Mouse (Mus musculus) lung, postnatal 0 days (tissue): ENCODE measurements at regions not wholly inside any gene's neighbourhood (a gene's known extent, or its start where the extent isn't known, plus 50 kb on each side); places are given as distances from the start of the nearest gene placed in this dataset.

Experiments used
- ATAC-seq: fragments of 200-750 bp; cut with Nextera tagmentation; 2 replicates; pipeline ENCODE4 v1.8.0; 2017; ENCODE audit warnings: moderate library complexity
- DNase-seq: peaks from one replicate; pipeline ENCODE4 v3.0.0-alpha.2; 2016; ENCODE audit warnings: low spot score
- H3K27ac ChIP-seq: fragments of 300-500 bp; sonication (generic); 2 replicates; pipeline ENCODE4 v1.5.1; 2014; ENCODE audit warnings: antibody characterized with exemption, mild to moderate bottlenecking, low read length, mixed read lengths
- H3K27me3 ChIP-seq: fragments of 300-500 bp; sonication (generic); replicated peaks from 2 replicates; pipeline ENCODE4 v1.6.1; 2014; ENCODE audit warnings: low read length, mixed read lengths; ENCODE audit not compliant: insufficient read depth
- H3K36me3 ChIP-seq: fragments of 300-500 bp; sonication (generic); 2 replicates; pipeline ENCODE4 v1.6.1; 2014; ENCODE audit warnings: low read length, mixed read lengths; ENCODE audit not compliant: insufficient read depth
- H3K4me1 ChIP-seq: fragments of 300-500 bp; sonication (generic); 2 replicates; pipeline ENCODE4 v1.6.1; 2014; ENCODE audit warnings: antibody characterized with exemption, low read depth, low read length, mixed read lengths; ENCODE audit not compliant: insufficient read depth
- H3K4me2 ChIP-seq: fragments of 300-500 bp; sonication (generic); replicated peaks from 2 replicates; pipeline ENCODE4 v1.6.1; 2014; ENCODE audit warnings: low read depth, mild to moderate bottlenecking, low read length, moderate library complexity, mixed read lengths
- H3K4me3 ChIP-seq: fragments of 300-500 bp; sonication (generic); 2 replicates; pipeline ENCODE4 v1.5.1; 2014; ENCODE audit warnings: low read depth, low read length
- H3K9ac ChIP-seq: fragments of 300-500 bp; sonication (generic); replicated peaks from 2 replicates; pipeline ENCODE4 v1.6.1; 2014; ENCODE audit warnings: low read depth, mild to moderate bottlenecking
- H3K9me3 ChIP-seq: fragments of 300-500 bp; sonication (generic); 2 replicates; pipeline ENCODE4 v1.6.1; 2016; ENCODE audit warnings: low read length, mixed read lengths
- CTCF ChIP-seq: IDR thresholded peaks from 2 replicates; pipeline ENCODE4 v1.5.1; 2016; ENCODE audit warnings: antibody characterized with exemption, mild to moderate bottlenecking
- EP300 ChIP-seq: IDR thresholded peaks from 2 replicates; pipeline ENCODE4 v1.6.1; 2016; ENCODE audit warnings: antibody characterized with exemption, mild to moderate bottlenecking, control low read depth
- WGBS: fragments of 180-500 bp; shearing (Covaris S2); extraction: QIAGEN DNeasy Blood & Tissue Kit; methylation state at CpG from one replicate; pipeline ENCODE4 v1.1.7; 2014; 5-methylcytosine and 5-hydroxymethylcytosine counted together

GRCm38 (mm10) chr2:84549626-84550025, 73.1 kb upstream of the Tfpi start:
- Histone ChIP-seq H3K4me1 (no peaks in the 10 kb centered on the region), H3K36me3 (no peaks in the 10 kb centered on the region), H3K4me2 (no peak overlapping the region), H3K4me3 (no peak overlapping the region), H3K27me3 (no peaks in the 10 kb centered on the region), H3K27ac (no peak overlapping the region), H3K9me3 (no peaks in the 10 kb centered on the region), H3K9ac (no peak overlapping the region)
- 51% methylated on average over 3 of the region's 3 CpGs for WGBS
- no peak for TF ChIP-seq CTCF
- TF ChIP-seq EP300: no peak
- no peak for DNase-seq
- no peak for ATAC-seq

- ATAC-seq (no peak), DNase-seq (no peak)
- 70% methylated on average over 7 of the region's 7 CpGs for WGBS
- Histone ChIP-seq H3K9ac (no peak overlapping the region), H3K9me3 (no peaks in the 10 kb centered on the region), H3K4me3 (no peak overlapping the region), H3K4me2 (no peak overlapping the region), H3K4me1 (no peaks in the 10 kb centered on the region), H3K27me3 (no peaks in the 10 kb centered on the region), H3K36me3 (no peaks in the 10 kb centered on the region), H3K27ac (no peak overlapping the region)
- TF ChIP-seq EP300 (no peak), CTCF (no peak)
These were observed 72.0 kb upstream of the Tfpi start for GRCm38 (mm10) chr2:84548625-84549024.

- TF ChIP-seq EP300 (no peak), CTCF (no peak)
- no peaks in the 10 kb centered on the region for H3K27me3 ChIP-seq
- ATAC-seq (no peak), DNase-seq (no peak)
- H3K4me3 ChIP-seq: no peak overlapping the region
- 84% methylated on average over 3 of the region's 3 CpGs for WGBS
- no peaks in the 10 kb centered on the region for H3K4me1 ChIP-seq
- no peaks in the 10 kb centered on the region for H3K9me3 ChIP-seq
- H3K27ac ChIP-seq: no peak overlapping the region
- no peaks in the 10 kb centered on the region for H3K36me3 ChIP-seq
- H3K9ac ChIP-seq: no peak overlapping the region
- no peak overlapping the region for H3K4me2 ChIP-seq
These were observed 69.1 kb upstream of the Tfpi start for GRCm38 (mm10) chr2:84545676-84546075.

GRCm38 (mm10) chr2:84544739-84545138, 68.2 kb upstream of the Tfpi start:
- Histone ChIP-seq H3K9me3 (no peaks in the 10 kb centered on the region), H3K9ac (no peak overlapping the region), H3K36me3 (no peaks in the 10 kb centered on the region), H3K27ac (no peak overlapping the region), H3K4me2 (no peak overlapping the region), H3K27me3 (no peaks in the 10 kb centered on the region), H3K4me3 (no peak overlapping the region), H3K4me1 (no peaks in the 10 kb centered on the region)
- ATAC-seq (no peak), DNase-seq (no peak)
- 30% methylated on average over 4 of the region's 4 CpGs for WGBS
- TF ChIP-seq EP300 (no peak), CTCF (no peak)

- H3K4me3 ChIP-seq: no peak overlapping the region
- H3K27ac ChIP-seq: no peak overlapping the region
- no peak for DNase-seq
- H3K27me3 ChIP-seq: no peaks in the 10 kb centered on the region
- 46% methylated on average over 4 of the region's 4 CpGs for WGBS
- H3K9ac ChIP-seq: no peak overlapping the region
- ATAC-seq: no peak
- no peak for TF ChIP-seq EP300
- TF ChIP-seq CTCF: peak; percentile 45
- no peak overlapping the region for H3K4me2 ChIP-seq
- no peaks in the 10 kb centered on the region for H3K36me3 ChIP-seq
- no peaks in the 10 kb centered on the region for H3K4me1 ChIP-seq
- H3K9me3 ChIP-seq: no peaks in the 10 kb centered on the region
These were observed 67.6 kb upstream of the Tfpi start for GRCm38 (mm10) chr2:84544146-84544545.

- TF ChIP-seq CTCF (no peak), EP300 (no peak)
- no peak overlapping the region for H3K4me2 ChIP-seq
- H3K36me3 ChIP-seq: no peaks in the 10 kb centered on the region
- no peaks in the 10 kb centered on the region for H3K27me3 ChIP-seq
- H3K27ac ChIP-seq: no peak overlapping the region
- WGBS: 57% methylated on average over 5 of the region's 5 CpGs
- H3K9ac ChIP-seq: no peak overlapping the region
- H3K4me3 ChIP-seq: no peak overlapping the region
- H3K9me3 ChIP-seq: no peaks in the 10 kb centered on the region
- DNase-seq (no peak), ATAC-seq (no peak)
- H3K4me1 ChIP-seq: no peaks in the 10 kb centered on the region
These were observed 64.9 kb upstream of the Tfpi start for GRCm38 (mm10) chr2:84541440-84541839.

- TF ChIP-seq CTCF (no peak), EP300 (no peak)
- Histone ChIP-seq H3K9me3 (no peaks in the 10 kb centered on the region), H3K4me3 (no peak overlapping the region), H3K9ac (no peak overlapping the region), H3K4me2 (no peak overlapping the region), H3K36me3 (no peaks in the 10 kb centered on the region), H3K4me1 (no peaks in the 10 kb centered on the region), H3K27ac (no peak overlapping the region), H3K27me3 (no peaks in the 10 kb centered on the region)
- ATAC-seq (no peak), DNase-seq (no peak)
- WGBS: 71% methylated on average over 2 of the region's 2 CpGs
These were observed 62.5 kb upstream of the Tfpi start for GRCm38 (mm10) chr2:84539096-84539495.
